Mouse (Mus musculus) brown adipose tissue, adult 24 weeks (tissue): ENCODE data around the gene H2-T23. TPM values are rescaled to one million over a fixed set of nuclear protein-coding genes. Genes with fewer than 3 reads are reported as not detected.

Source experiments
- H3K27ac ChIP-seq: fragments of 200-500 bp; replicated peaks from 2 replicates; pipeline ENCODE4 v1.5.1; 2012; ENCODE audit warnings: low read depth, mild to moderate bottlenecking, low read length
- H3K4me1 ChIP-seq: fragments of 200-500 bp; 2 replicates; pipeline ENCODE4 v1.6.1; 2012; ENCODE audit warnings: low read length, mixed read lengths; ENCODE audit not compliant: control insufficient read depth, insufficient read depth, insufficient read length
- H3K4me3 ChIP-seq: fragments of 200-500 bp; 2 replicates; pipeline ENCODE4 v1.5.1; 2012; ENCODE audit warnings: low read depth, mild to moderate bottlenecking, low read length, moderate library complexity; ENCODE audit not compliant: insufficient read depth
- polyA plus RNA-seq: library from polyadenylated mRNA; stranded (reverse); fragments of >200 nt; gene quantifications from 2 replicates; pipeline ENCODE4 v1.2.4, GENCODE M21; 2012; ENCODE audit not compliant: missing spikeins, insufficient read depth, insufficient read length

The H2-T23 gene
- polyA plus RNA-seq, 1 experiment, result 16.3 TPM

- peak overlapping the region; percentile 61 for H3K27ac ChIP-seq
- peak overlapping the region; percentile 77 for H3K4me3 ChIP-seq
- H3K4me1 ChIP-seq, result peaks cover 6% of the 10 kb centered on the region; the same call in 1 of the 2 replicates
Observed at GRCm38 (mm10) chr17:35980363-35980754, 52.3 kb downstream of the H2-T23 start.

Other genes with a start within 250 kb of the H2-T23 start
- gene Ier3, start 211.2 kb downstream of the H2-T23 start, polyA plus RNA-seq, result 19.2 and 52.4 TPM in 2 replicates
- gene Flot1, start 209.6 kb downstream of the H2-T23 start, polyA plus RNA-seq, result 38.1 and 61.2 TPM in 2 replicates
- 32.5 and 58.6 TPM in 2 replicates for gene Tubb5, start 194.5 kb downstream of the H2-T23 start, polyA plus RNA-seq
- 3.0 and 3.3 TPM in 2 replicates for gene Mdc1, start 191.3 kb downstream of the H2-T23 start, polyA plus RNA-seq
- gene Nrm, start 171.5 kb downstream of the H2-T23 start, polyA plus RNA-seq, result 1.4 and 2.8 TPM in 2 replicates
- gene Ppp1r18, start 167.3 kb downstream of the H2-T23 start, polyA plus RNA-seq, result 7.4 and 8.8 TPM in 2 replicates
- gene Dhx16, start 153.0 kb downstream of the H2-T23 start, polyA plus RNA-seq, result 17.0 and 26.4 TPM in 2 replicates
- gene 2310061I04Rik, start 135.4 kb downstream of the H2-T23 start, polyA plus RNA-seq, result 125 and 142 TPM in 2 replicates
- gene Atat1, start 122.8 kb downstream of the H2-T23 start, polyA plus RNA-seq, result 19.1 and 42.2 TPM in 2 replicates
- gene Mrps18b, start 116.5 kb downstream of the H2-T23 start, polyA plus RNA-seq, result 111 and 132 TPM in 2 replicates
- 13.4 and 49.3 TPM in 2 replicates for gene Ppp1r10, start 116.4 kb downstream of the H2-T23 start, polyA plus RNA-seq
- gene Abcf1, start 63.1 kb downstream of the H2-T23 start, polyA plus RNA-seq, result 69.2 and 77.7 TPM in 2 replicates
- 13.5 and 14.5 TPM in 2 replicates for gene Gnl1, start 53.0 kb downstream of the H2-T23 start, polyA plus RNA-seq
- 5.3 and 6.8 TPM in 2 replicates for gene Prr3, start 52.6 kb downstream of the H2-T23 start, polyA plus RNA-seq
- gene H2-T24, start 12.3 kb downstream of the H2-T23 start, polyA plus RNA-seq, result 3.3 and 3.9 TPM in 2 replicates
- gene H2-T22, start 9.9 kb upstream of the H2-T23 start, polyA plus RNA-seq, result 57.5 and 83.0 TPM in 2 replicates
- not detected in 2 replicates for gene Gm6034, start 10.1 kb upstream of the H2-T23 start, polyA plus RNA-seq
- gene Gm11127, start 25.5 kb upstream of the H2-T23 start, polyA plus RNA-seq, result not detected in 2 replicates
- gene Gm19684, start 88.8 kb upstream of the H2-T23 start, polyA plus RNA-seq, result not detected in 2 replicates
- not detected in 2 replicates for gene Gm7030, start 96.6 kb upstream of the H2-T23 start, polyA plus RNA-seq
- not detected in 2 replicates for gene Gm8909, start 135.7 kb upstream of the H2-T23 start, polyA plus RNA-seq
- not detected in 2 replicates for gene H2-T3, start 157.4 kb upstream of the H2-T23 start, polyA plus RNA-seq
- 49.0 and 66.3 TPM in 2 replicates for gene Rpp21, start 225.2 kb upstream of the H2-T23 start, polyA plus RNA-seq
- gene Trim39, start 239.4 kb upstream of the H2-T23 start, polyA plus RNA-seq, result 5.5 and 6.2 TPM in 2 replicates